Mouse (Mus musculus): ENCODE data around the gene Hist1h2ag. TPM values are rescaled to one million over a fixed set of nuclear protein-coding genes. Genes with fewer than 3 reads are reported as not detected.
A peak's percentile ranks its signal among the peaks of the same experiment; 100 is the strongest.
"Not testable (repeated sequence)": the region's sequence is repeated elsewhere in the genome, so short reads cannot be mapped to it uniquely, and the experiment has no call there.

Gene Hist1h2ag
- 17.9 and 18.6 TPM in 2 replicates for polyA plus RNA-seq (2015; fragmentation: Nextera tagmentation; extraction: Ambion mirVana)

DNA sequence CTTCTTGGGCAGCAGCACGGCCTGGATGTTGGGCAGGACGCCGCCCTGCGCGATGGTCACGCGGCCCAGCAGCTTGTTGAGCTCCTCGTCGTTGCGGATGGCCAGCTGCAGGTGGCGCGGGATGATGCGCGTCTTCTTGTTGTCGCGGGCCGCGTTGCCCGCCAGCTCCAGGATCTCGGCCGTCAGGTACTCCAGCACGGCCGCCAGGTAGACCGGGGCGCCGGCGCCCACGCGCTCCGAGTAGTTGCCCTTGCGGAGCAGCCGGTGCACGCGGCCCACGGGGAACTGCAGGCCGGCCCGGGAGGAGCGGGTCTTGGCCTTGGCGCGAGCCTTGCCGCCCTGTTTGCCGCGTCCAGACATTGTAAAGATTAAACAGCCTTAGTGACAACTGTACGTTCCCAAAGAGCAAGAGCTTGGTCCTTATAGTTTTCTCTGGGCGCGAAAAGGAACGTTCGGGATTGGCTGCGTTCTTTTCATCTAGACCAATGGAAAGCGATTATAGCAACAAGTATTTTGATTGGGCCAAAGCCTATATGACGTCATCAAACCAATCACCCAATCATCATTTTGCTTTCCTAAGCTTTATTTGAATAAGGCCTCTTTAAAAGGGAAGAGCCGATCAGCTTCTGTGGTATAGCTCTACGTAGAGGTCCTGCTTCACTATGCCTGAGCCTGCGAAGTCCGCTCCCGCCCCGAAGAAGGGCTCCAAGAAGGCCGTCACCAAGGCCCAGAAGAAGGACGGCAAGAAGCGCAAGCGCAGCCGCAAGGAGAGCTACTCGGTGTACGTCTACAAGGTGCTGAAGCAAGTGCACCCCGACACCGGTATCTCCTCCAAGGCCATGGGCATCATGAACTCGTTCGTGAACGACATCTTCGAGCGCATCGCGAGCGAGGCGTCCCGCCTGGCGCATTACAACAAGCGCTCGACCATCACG is at the start of gene Hist1h2ag, which contains the start of gene Hist1h2bj:
Hist1h2ag (minus strand) TSS at position 377 of the 935 bp plus-strand sequence.
Hist1h2bj (plus strand) TSS at position 647 of the 935 bp plus-strand sequence.
- DNase-seq (peak; percentile 91), ATAC-seq (ENCODE audit: low read depth) (peak; percentile 80)
- H3K27me3 ChIP-seq; H3K9me3 ChIP-seq (replicated peaks); H3K36me3 ChIP-seq: not testable (repeated sequence)
- H3K4me3 ChIP-seq (replicated peaks), result peak within 1 kb of the TSS; percentile 61
- under 1% methylated on average over 50 of the region's 80 CpGs for WGBS (ENCODE audit: insufficient replicate concordance)
- H3K4me1 ChIP-seq (replicated peaks), result peaks cover 61% of the 10 kb centered on the region
- peak within 1 kb of the TSS; percentile 100 for H3K27ac ChIP-seq
- peak within 1 kb of the TSS; percentile 82 for H3K4me2 ChIP-seq
- H3K9ac ChIP-seq, result peak within 1 kb of the TSS; percentile 88

DNA sequence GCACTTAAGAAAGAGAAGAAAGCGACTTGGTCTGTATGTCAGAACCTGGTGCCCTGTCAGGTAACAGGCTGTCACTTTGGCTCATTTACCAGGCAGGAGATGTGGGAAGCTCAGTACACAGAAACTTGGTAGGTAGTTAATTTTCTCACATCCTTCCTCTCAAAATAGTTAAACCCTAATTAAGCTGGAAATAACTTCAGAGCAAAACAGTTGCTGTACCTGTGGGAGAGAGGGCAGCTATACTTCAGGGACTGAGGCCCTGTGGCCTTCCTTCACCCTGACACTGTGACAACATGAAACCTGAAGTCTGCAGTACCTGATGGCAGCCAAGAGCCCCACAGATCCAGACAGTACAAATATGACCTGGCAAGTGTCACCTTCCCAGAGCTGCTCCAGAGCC is 41.4 kb upstream of the Hist1h2ag start, which contains the start of gene Vmn1r188:
Vmn1r188 (plus strand) TSS at position 301 of the 400 bp plus-strand sequence.
- H3K4me2 ChIP-seq; H3K36me3 ChIP-seq; H3K9ac ChIP-seq; H3K4me1 ChIP-seq (replicated peaks); H3K27ac ChIP-seq; H3K9me3 ChIP-seq (replicated peaks); H3K4me3 ChIP-seq (replicated peaks); DNase-seq; ATAC-seq (ENCODE audit: low read depth); H3K27me3 ChIP-seq: not testable (repeated sequence)
- WGBS (ENCODE audit: insufficient replicate concordance), result 50% methylated on average over 1 of the region's 1 CpGs

DNA sequence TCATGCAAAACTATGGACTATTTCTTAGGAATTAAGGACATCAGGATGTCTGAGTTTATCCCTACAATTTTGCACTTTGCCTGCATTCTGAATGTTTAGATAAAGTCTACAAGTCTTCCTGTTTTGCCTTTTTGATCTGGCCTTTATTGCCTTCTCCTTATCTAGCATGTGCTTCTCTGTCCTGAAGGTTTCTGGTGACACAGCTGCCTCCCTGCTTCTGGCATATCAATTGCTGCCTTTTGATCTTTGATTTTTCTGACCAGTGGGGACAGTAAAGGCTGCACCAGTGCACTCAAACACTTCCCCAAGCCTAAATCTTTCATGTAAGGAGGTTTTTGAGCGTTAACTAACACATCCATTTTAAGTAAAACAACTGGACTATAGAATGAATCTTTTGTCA is 20.7 kb upstream of the Hist1h2ag start:
- Histone ChIP-seq H3K4me3 (replicated peaks) (no peak overlapping the region), H3K9me3 (replicated peaks) (no peaks in the 10 kb centered on the region), H3K4me2 (no peak overlapping the region), H3K4me1 (replicated peaks) (no peaks in the 10 kb centered on the region), H3K36me3 (no peaks in the 10 kb centered on the region), H3K27ac (no peak overlapping the region), H3K9ac (no peak overlapping the region), H3K27me3 (no peaks in the 10 kb centered on the region)
- ATAC-seq (ENCODE audit: low read depth) (no peak), DNase-seq (no peak)
- 35% methylated on average over 1 of the region's 1 CpGs for WGBS (ENCODE audit: insufficient replicate concordance)

DNA sequence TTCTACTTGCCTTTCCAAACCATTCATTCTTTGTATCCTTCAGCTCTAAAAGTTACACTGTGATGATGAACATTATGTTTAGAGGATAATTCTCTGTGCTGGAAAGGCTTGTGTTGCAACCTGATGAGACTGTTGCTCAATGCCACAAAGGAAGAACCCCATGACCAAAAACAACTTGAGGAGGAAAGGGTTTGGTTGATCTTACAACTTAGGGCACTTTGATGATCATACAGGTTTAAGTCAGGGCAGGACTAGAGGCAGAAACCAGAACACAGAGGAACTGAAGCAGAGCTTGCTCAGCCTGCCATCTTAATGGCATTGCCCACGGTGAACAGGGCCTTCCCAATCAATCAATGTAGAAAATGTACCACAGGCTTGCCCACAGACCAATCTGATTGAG is 18.7 kb upstream of the Hist1h2ag start:
- H3K9me3 ChIP-seq (replicated peaks), result no peaks in the 10 kb centered on the region
- no peak for ATAC-seq (ENCODE audit: low read depth)
- no peak overlapping the region for H3K9ac ChIP-seq
- WGBS (ENCODE audit: insufficient replicate concordance), result 49% methylated on average over 1 of the region's 1 CpGs
- H3K4me3 ChIP-seq (replicated peaks), result no peak overlapping the region
- no peak overlapping the region for H3K4me2 ChIP-seq
- no peaks in the 10 kb centered on the region for H3K4me1 ChIP-seq (replicated peaks)
- no peaks in the 10 kb centered on the region for H3K36me3 ChIP-seq
- H3K27me3 ChIP-seq, result no peaks in the 10 kb centered on the region
- H3K27ac ChIP-seq, result no peak overlapping the region
- DNase-seq, result no peak

DNA sequence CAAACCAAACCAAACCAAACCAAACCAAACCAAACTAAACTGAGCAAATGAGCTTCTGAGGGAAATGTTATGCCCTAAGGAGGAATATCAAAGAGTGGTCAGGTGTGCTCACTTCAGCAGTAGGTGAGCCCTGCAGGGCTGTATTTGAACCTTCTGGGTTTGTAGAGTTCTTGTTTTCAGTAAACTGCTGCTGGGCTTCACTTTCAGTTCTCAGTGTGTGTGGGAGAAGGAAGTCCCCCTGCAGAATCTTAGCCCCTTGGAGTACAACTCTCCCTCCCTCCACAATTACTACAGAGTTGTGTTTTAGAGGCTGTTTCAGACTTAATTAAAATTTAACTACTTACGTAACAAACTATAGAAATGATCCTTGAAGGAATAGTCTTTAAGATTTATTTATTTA is 11.0 kb upstream of the Hist1h2ag start:
- DNase-seq, result no peak
- Histone ChIP-seq H3K4me2 (no peak overlapping the region), H3K27me3 (no peaks in the 10 kb centered on the region), H3K9me3 (replicated peaks) (no peaks in the 10 kb centered on the region), H3K4me1 (replicated peaks) (peaks cover 32% of the 10 kb centered on the region), H3K9ac (no peak overlapping the region), H3K27ac (no peak overlapping the region), H3K4me3 (replicated peaks) (no peak overlapping the region), H3K36me3 (no peaks in the 10 kb centered on the region)
- no peak for ATAC-seq (ENCODE audit: low read depth)
- 82% methylated on average over 1 of the region's 1 CpGs for WGBS (ENCODE audit: insufficient replicate concordance)

DNA sequence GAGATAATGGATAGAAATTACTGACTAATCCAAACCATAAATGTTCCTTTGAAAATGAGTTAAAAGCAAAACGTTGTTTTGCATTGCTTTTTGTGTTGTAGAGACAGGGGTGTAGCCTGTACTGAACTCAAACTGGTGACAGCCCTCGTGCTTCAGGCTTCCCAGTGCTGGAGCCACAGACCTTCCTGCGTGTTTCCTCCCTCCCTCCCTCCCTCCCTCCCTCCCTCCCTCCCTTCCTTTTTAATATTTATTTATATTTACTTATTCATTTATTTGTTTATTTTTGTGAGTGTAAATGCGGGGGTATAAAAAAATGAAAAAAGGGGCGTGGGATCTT is 8.7 kb upstream of the Hist1h2ag start:
- ATAC-seq (ENCODE audit: low read depth) (no peak), DNase-seq (no peak)
- peaks cover 36% of the 10 kb centered on the region for H3K4me1 ChIP-seq (replicated peaks)
- peak overlapping the region; percentile 70; the same call in 1 of the 2 replicates for H3K27ac ChIP-seq
- H3K36me3 ChIP-seq, result no peaks in the 10 kb centered on the region
- H3K9ac ChIP-seq, result peak overlapping the region; percentile 77
- H3K4me3 ChIP-seq (replicated peaks), result peak overlapping the region; percentile 65
- 6% methylated on average over 5 of the region's 5 CpGs for WGBS (ENCODE audit: insufficient replicate concordance)
- H3K9me3 ChIP-seq (replicated peaks), result no peaks in the 10 kb centered on the region
- no peaks in the 10 kb centered on the region for H3K27me3 ChIP-seq
- peak overlapping the region; percentile 85 for H3K4me2 ChIP-seq

DNA sequence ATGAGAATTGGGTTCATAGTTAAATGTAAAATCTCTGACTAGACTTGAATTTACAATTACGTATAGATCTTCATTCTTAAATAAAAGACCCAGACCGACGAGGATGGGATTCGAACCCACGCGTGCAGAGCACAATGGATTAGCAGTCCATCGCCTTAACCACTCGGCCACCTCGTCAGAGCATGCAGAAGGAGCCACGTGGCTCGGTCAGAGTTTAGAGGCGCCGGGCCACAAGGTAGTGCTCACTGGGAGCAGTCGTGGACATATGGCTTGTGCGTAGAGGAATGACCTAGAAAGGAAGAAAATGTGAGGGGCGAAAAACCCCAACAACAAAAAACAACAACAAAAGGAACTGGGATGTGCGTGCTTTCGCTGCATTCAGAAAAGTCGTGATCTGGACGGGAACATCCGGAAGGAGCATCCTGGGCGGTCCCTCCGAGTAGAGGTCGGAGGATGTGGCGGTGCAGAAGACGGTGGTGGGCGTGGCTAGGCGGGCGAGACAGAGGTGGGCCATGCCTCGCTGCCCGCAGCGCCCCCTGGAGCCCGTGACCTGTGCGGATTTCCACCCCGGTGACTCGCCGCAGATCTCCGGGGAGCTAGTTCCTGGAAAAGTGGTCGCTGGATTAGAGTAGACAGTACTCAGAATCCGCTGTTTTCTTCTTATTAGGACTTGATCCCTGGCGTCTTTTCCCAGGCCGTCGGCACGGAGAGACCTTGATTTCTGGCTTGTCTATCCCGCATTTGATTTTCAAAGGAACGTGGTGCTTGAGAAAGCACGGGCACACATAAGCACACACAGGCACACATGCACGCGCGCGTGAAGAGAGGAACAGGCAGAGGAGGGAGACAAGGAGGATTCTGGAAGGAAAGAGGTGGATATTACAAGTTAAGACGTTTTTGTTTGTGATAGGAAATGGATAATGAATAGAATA is 8.1 kb upstream of the Hist1h2ag start:
- Histone ChIP-seq H3K4me3 (replicated peaks) (peak overlapping the region; percentile 65), H3K9me3 (replicated peaks) (no peaks in the 10 kb centered on the region), H3K27ac (peak overlapping the region; percentile 74), H3K4me1 (replicated peaks) (peaks cover 42% of the 10 kb centered on the region), H3K4me2 (peak overlapping the region; percentile 85), H3K9ac (peak overlapping the region; percentile 77), H3K27me3 (no peaks in the 10 kb centered on the region), H3K36me3 (no peaks in the 10 kb centered on the region)
- ATAC-seq (ENCODE audit: low read depth) (peak; percentile 96), DNase-seq (peak; percentile 93)
- WGBS (ENCODE audit: insufficient replicate concordance), result under 1% methylated on average over 52 of the region's 52 CpGs

DNA sequence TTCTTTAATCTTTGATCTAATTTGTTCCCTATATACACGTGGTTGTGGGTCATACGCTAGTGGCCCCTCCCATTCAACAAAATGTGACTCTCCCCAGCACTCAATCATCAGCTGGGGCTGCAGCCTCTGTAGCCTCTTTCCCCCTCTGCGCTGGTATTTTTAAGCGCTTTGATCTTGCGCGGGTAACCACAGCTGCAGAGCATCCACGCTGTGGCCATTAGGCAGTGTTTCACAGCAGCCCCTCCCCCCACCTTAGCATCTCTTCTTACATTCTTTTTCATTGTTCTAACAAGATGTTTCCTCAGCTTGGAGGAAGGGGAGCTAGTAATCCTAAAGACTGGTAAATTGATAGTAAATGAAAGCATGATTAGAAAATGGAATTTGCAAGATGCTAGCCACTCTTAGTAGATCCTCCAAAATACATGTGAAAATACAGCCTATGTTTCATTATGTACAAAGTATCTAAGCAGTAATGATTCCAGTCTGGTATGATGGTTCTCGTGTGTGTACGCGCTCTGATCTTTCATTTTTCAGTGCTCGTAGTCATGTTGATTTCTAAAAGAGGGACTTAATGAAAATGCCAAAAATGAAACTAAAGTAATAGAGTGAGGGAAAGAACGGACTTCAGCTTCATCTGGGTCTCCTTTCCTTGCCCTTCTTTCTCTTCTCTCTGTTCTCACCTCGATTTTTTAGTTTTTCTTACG is 7.1 kb upstream of the Hist1h2ag start:
- WGBS (ENCODE audit: insufficient replicate concordance), result 1% methylated on average over 14 of the region's 14 CpGs
- no peaks in the 10 kb centered on the region for H3K9me3 ChIP-seq (replicated peaks)
- H3K9ac ChIP-seq, result peak overlapping the region; percentile 74
- H3K4me3 ChIP-seq (replicated peaks), result peak overlapping the region; percentile 65
- H3K36me3 ChIP-seq, result no peaks in the 10 kb centered on the region
- peak overlapping the region; percentile 85 for H3K4me2 ChIP-seq
- H3K4me1 ChIP-seq (replicated peaks), result peaks cover 45% of the 10 kb centered on the region
- no peaks in the 10 kb centered on the region for H3K27me3 ChIP-seq
- DNase-seq, result no peak
- peak overlapping the region; percentile 74 for H3K27ac ChIP-seq
- no peak for ATAC-seq (ENCODE audit: low read depth)

DNA sequence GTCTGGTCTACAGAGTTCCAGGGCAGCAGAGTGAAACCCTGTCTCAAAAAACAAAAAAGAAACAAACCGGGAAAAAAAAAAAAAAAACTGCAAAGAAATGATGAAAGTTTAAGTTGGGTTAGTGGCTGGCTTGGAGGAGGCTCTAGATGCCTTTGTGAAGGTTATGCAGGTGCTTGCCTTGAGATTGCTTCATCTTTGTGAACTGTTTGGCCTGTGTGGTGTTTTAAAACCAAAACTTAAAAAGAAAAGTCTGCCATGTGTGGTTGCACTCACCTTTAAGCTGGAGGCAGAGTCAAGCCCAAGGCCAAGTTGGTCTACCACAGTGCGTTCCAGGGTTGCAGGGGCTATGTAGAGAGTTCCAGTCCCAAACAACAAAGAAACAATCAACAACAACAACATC is 6.3 kb upstream of the Hist1h2ag start:
- H3K27me3 ChIP-seq, result no peaks in the 10 kb centered on the region

DNA sequence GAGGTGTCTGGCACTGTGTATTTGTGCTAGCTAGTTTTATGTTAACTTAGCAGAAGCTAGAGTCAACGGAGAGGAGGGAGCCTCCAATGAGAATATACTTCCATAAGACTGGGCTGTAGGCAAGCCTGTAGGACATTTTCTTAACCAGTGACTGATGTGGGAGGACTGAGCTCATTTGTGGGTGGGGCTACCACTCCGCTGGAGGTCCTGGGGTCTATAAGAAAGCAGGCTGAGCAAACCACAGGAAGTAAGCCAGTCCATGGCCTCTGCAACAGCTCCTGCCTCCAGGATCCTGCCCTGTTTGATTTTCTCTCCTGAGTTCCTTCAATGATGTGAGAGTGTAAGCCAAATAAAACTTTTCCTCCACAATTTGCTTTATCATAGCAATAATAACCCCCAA is 2.6 kb upstream of the Hist1h2ag start:
- H3K4me2 ChIP-seq, result peak overlapping the region; percentile 62
- ATAC-seq (ENCODE audit: low read depth) (no peak), DNase-seq (no peak)
- no peaks in the 10 kb centered on the region for H3K36me3 ChIP-seq
- no peaks in the 10 kb centered on the region for H3K27me3 ChIP-seq
- H3K4me1 ChIP-seq (replicated peaks), result peaks cover 57% of the 10 kb centered on the region
- peak overlapping the region; percentile 96 for H3K27ac ChIP-seq
- H3K9me3 ChIP-seq (replicated peaks), result no peaks in the 10 kb centered on the region
- H3K4me3 ChIP-seq (replicated peaks), result peak overlapping the region; percentile 54; the same call in 1 of the 2 replicates
- peak overlapping the region; percentile 76 for H3K9ac ChIP-seq
- WGBS (ENCODE audit: insufficient replicate concordance), result 21% methylated on average over 2 of the region's 2 CpGs

More for the DNA sequence above, 6.3 kb upstream of the Hist1h2ag start:
- H3K4me1 ChIP-seq (replicated peaks), result peaks cover 52% of the 10 kb centered on the region
- 0 out of 2 replicates have a peak overlapping the region, but pooled peaks have one; percentile 2 for H3K4me3 ChIP-seq (replicated peaks)
- H3K27ac ChIP-seq, result no peak overlapping the region
- H3K9me3 ChIP-seq (replicated peaks), result no peaks in the 10 kb centered on the region
- no peak overlapping the region for H3K9ac ChIP-seq
- ATAC-seq (ENCODE audit: low read depth) (no peak), DNase-seq (no peak)
- peak overlapping the region; percentile 34; the same call in 1 of the 2 replicates for H3K4me2 ChIP-seq
- WGBS (ENCODE audit: insufficient replicate concordance), result 56% methylated on average over 2 of the region's 2 CpGs
- no peaks in the 10 kb centered on the region for H3K36me3 ChIP-seq

All from liver, embryonic 13.5 days (tissue).